Mouse (Mus musculus) MEL (cell line): Measurements from ENCODE around the gene Pik3ca. TPM values are rescaled to one million over a fixed set of nuclear protein-coding genes. Genes with fewer than 3 reads are reported as not detected.
A peak's percentile ranks its signal among the peaks of the same experiment; 100 is the strongest.

ENCODE experiments used
- DNase-seq: peaks from one replicate; pipeline ENCODE4 v3.0.0; 2011; ENCODE audit warnings: low read depth, low spot score
- H3K27ac ChIP-seq: 2 replicates; pipeline ENCODE4 v1.5.1; 2012; ENCODE audit warnings: low read depth, mild to moderate bottlenecking, control low read depth, low read length, moderate library complexity; ENCODE audit not compliant: control insufficient read depth
- H3K27me3 ChIP-seq, 2 experiments: fragments of 150-350 bp in 1 of 2; sonication (generic) in 1 of 2; 2 replicates each; pipeline ENCODE4 v1.6.1; 2012; ENCODE audit warnings: low read length in 2 of 2, mild to moderate bottlenecking in 2 of 2, improper control_type of control experiment in 1 of 2, moderate library complexity in 1 of 2; ENCODE audit not compliant: insufficient read depth in 2 of 2, control insufficient read depth in 1 of 2
- H3K36me3 ChIP-seq, 2 experiments: 2 replicates each; pipeline ENCODE4 v1.6.1; 2012 to 2014; ENCODE audit warnings: low read length in 2 of 2, improper control_type of control experiment in 1 of 2, inconsistent platforms in 1 of 2, mild to moderate bottlenecking in 1 of 2; ENCODE audit not compliant: insufficient read depth in 2 of 2, control insufficient read depth in 1 of 2
- H3K4me1 ChIP-seq, 2 experiments: fragments of 150-350 bp in 1 of 2; sonication (generic) in 1 of 2; 2 replicates each; pipeline ENCODE4 v1.6.1; 2012; ENCODE audit warnings: low read length in 2 of 2, improper control_type of control experiment in 1 of 2, mild to moderate bottlenecking in 1 of 2; ENCODE audit not compliant: insufficient read depth in 2 of 2, control insufficient read depth in 1 of 2
- H3K4me3 ChIP-seq, 2 experiments: fragments of 150-350 bp in 1 of 2; sonication (generic) in 1 of 2; 2 replicates each; pipeline ENCODE4 v1.5.1; 2012; ENCODE audit warnings: low read depth in 2 of 2, low read length in 2 of 2, mild to moderate bottlenecking in 2 of 2, moderate library complexity in 2 of 2, control low read depth in 1 of 2, improper control_type of control experiment in 1 of 2; ENCODE audit not compliant: control insufficient read depth in 1 of 2, insufficient read depth in 1 of 2
- H3K79me2 ChIP-seq: 2 replicates; pipeline ENCODE4 v1.6.1; 2012; ENCODE audit warnings: mild to moderate bottlenecking, low read length, moderate library complexity; ENCODE audit not compliant: control insufficient read depth, poor library complexity, insufficient read depth
- H3K9ac ChIP-seq: 2 replicates; pipeline ENCODE4 v1.6.1; 2012; ENCODE audit warnings: low read depth, mild to moderate bottlenecking, control low read depth, low read length, moderate library complexity; ENCODE audit not compliant: control insufficient read depth, poor library complexity, severe bottlenecking
- H3K9me3 ChIP-seq: fragments of 150-350 bp; sonication (generic); replicated peaks from 2 replicates; pipeline ENCODE4 v1.6.1; 2012; ENCODE audit warnings: mild to moderate bottlenecking, low read length, improper control_type of control experiment, moderate library complexity; ENCODE audit not compliant: insufficient read depth
- CHD1 ChIP-seq: IDR thresholded peaks from 2 replicates; pipeline ENCODE4 v1.6.1; 2012; ENCODE audit warnings: low read depth, mild to moderate bottlenecking, inconsistent platforms, low read length, improper control_type of control experiment
- CHD2 ChIP-seq: IDR thresholded peaks from 2 replicates; pipeline ENCODE4 v1.6.1; 2011; ENCODE audit warnings: low read length, improper control_type of control experiment
- CTCF ChIP-seq, 3 experiments: IDR thresholded peaks in 2 of 3; conservative IDR thresholded peaks in 1 of 3; 2 replicates each; pipeline ENCODE4 v1.5.1; 2011 to 2012; ENCODE audit warnings: low read length in 3 of 3, low read depth in 2 of 3, mild to moderate bottlenecking in 2 of 3, improper control_type of control experiment in 1 of 3, inconsistent platforms in 1 of 3, mixed read lengths in 1 of 3, moderate library complexity in 1 of 3; ENCODE audit not compliant: control insufficient read depth in 1 of 3, insufficient read depth in 1 of 3, poor library complexity in 1 of 3, severe bottlenecking in 1 of 3
- E2F4 ChIP-seq: IDR thresholded peaks from 2 replicates; pipeline ENCODE4 v1.6.1; 2011; ENCODE audit warnings: low read depth, low read length, improper control_type of control experiment, borderline replicate concordance
- EP300 ChIP-seq, 2 experiments: IDR thresholded peaks; 2 replicates each; pipeline ENCODE4 v1.6.1; 2011; ENCODE audit warnings: improper control_type of control experiment in 2 of 2, low read length in 2 of 2, low read depth in 1 of 2, mild to moderate bottlenecking in 1 of 2
- HCFC1 ChIP-seq: IDR thresholded peaks from 2 replicates; pipeline ENCODE4 v1.6.1; 2012; ENCODE audit warnings: low read depth, mild to moderate bottlenecking, inconsistent platforms, low read length, improper control_type of control experiment, moderate library complexity
- JUND ChIP-seq: IDR thresholded peaks from 2 replicates; pipeline ENCODE4 v1.6.1; 2011; ENCODE audit warnings: low read depth, mild to moderate bottlenecking, improper control_type of control experiment, low read length
- KAT2A ChIP-seq: conservative IDR thresholded peaks from 2 replicates; pipeline ENCODE4 v1.6.1; 2012; ENCODE audit warnings: low read depth, low read length, improper control_type of control experiment, inconsistent platforms
- MAFK ChIP-seq: IDR thresholded peaks from 2 replicates; pipeline ENCODE4 v1.6.1; 2011; ENCODE audit warnings: low read depth, mild to moderate bottlenecking, low read length, improper control_type of control experiment, borderline replicate concordance
- MAX ChIP-seq: IDR thresholded peaks from 2 replicates; pipeline ENCODE4 v1.6.1; 2011; ENCODE audit warnings: low read length, improper control_type of control experiment
- MAZ ChIP-seq: IDR thresholded peaks from 2 replicates; pipeline ENCODE4 v1.6.1; 2012; ENCODE audit warnings: low read depth, mild to moderate bottlenecking, inconsistent platforms, low read length, improper control_type of control experiment
- MEF2A ChIP-seq: IDR thresholded peaks from 2 replicates; pipeline ENCODE4 v1.6.1; 2014; ENCODE audit warnings: low read depth, mild to moderate bottlenecking, inconsistent platforms, low read length, improper control_type of control experiment; ENCODE audit not compliant: poor library complexity, insufficient replicate concordance, severe bottlenecking; ENCODE audit errors: extremely low read depth
- MXI1 ChIP-seq: IDR thresholded peaks from 2 replicates; pipeline ENCODE4 v1.6.1; 2011; ENCODE audit warnings: mild to moderate bottlenecking, low read depth, low read length, improper control_type of control experiment
- MYC ChIP-seq: IDR thresholded peaks from 2 replicates; pipeline ENCODE4 v1.6.1; 2011; ENCODE audit warnings: low read depth, mild to moderate bottlenecking, low read length, improper control_type of control experiment, moderate library complexity
- POLR2AphosphoS2 ChIP-seq: IDR thresholded peaks from 2 replicates; pipeline ENCODE4 v1.6.1; 2011; ENCODE audit warnings: low read length, improper control_type of control experiment
- POLR2AphosphoS5 ChIP-seq: IDR thresholded peaks from 2 replicates; pipeline ENCODE4 v1.6.1; 2012; ENCODE audit warnings: low read depth, borderline replicate concordance, mild to moderate bottlenecking, inconsistent platforms, low read length, moderate library complexity, mixed read lengths
- RAD21 ChIP-seq: IDR thresholded peaks from 2 replicates; pipeline ENCODE4 v1.6.1; 2011; ENCODE audit warnings: mild to moderate bottlenecking, low read depth, low read length, improper control_type of control experiment
- RCOR1 ChIP-seq: IDR thresholded peaks from 2 replicates; pipeline ENCODE4 v1.6.1; 2012; ENCODE audit warnings: low read depth, mild to moderate bottlenecking, inconsistent platforms, low read length, improper control_type of control experiment
- SIN3A ChIP-seq: IDR thresholded peaks from 2 replicates; pipeline ENCODE4 v1.6.1; 2012; ENCODE audit warnings: low read length, improper control_type of control experiment, inconsistent platforms
- SMC3 ChIP-seq: IDR thresholded peaks from 2 replicates; pipeline ENCODE4 v1.6.1; 2011; ENCODE audit warnings: low read depth, low read length, improper control_type of control experiment
- TAL1 ChIP-seq: IDR thresholded peaks from 2 replicates; pipeline ENCODE4 v1.6.1; 2012; ENCODE audit warnings: mild to moderate bottlenecking, inconsistent platforms, low read length, moderate library complexity, mixed read lengths
- TBP ChIP-seq: IDR thresholded peaks from 2 replicates; pipeline ENCODE4 v1.8.0; 2011; ENCODE audit warnings: low read depth, low read length, improper control_type of control experiment
- TCF12 ChIP-seq: IDR thresholded peaks from 2 replicates; pipeline ENCODE4 v1.6.1; 2014; ENCODE audit warnings: low read depth, mild to moderate bottlenecking, inconsistent platforms, low read length, improper control_type of control experiment, moderate library complexity
- USF1 ChIP-seq: IDR thresholded peaks from 2 replicates; pipeline ENCODE4 v1.6.1; 2014; ENCODE audit warnings: low read depth, mild to moderate bottlenecking, inconsistent platforms, low read length, improper control_type of control experiment, moderate library complexity
- ZKSCAN1 ChIP-seq: IDR thresholded peaks from 2 replicates; pipeline ENCODE4 v1.6.1; 2012; ENCODE audit warnings: low read depth, mild to moderate bottlenecking, inconsistent platforms, low read length, improper control_type of control experiment, moderate library complexity
- ZMIZ1 ChIP-seq: IDR thresholded peaks from 2 replicates; pipeline ENCODE4 v1.6.1; 2012; ENCODE audit warnings: low read depth, mild to moderate bottlenecking, inconsistent platforms, low read length, improper control_type of control experiment, moderate library complexity
- polyA plus RNA-seq, 2 experiments: library from polyadenylated mRNA; stranded (reverse) in 1 of 2; unstranded in 1 of 2; fragments of >175 nt in 1 of 2; fragments of >200 nt in 1 of 2; gene quantifications; 2 replicates each; pipeline versions ENCODE4 v1.2.1 to v1.2.4; 2012; ENCODE audit warnings: low replicate concordance in 2 of 2, low read depth in 1 of 2; ENCODE audit not compliant: insufficient read length in 2 of 2, insufficient read depth in 1 of 2, missing spikeins in 1 of 2
- total RNA-seq: library from RNA; depleted of rRNA; stranded (reverse); fragments of 300-350 nt; gene quantifications from 2 replicates; pipeline ENCODE4 v1.2.3, GENCODE M21; 2012

The Pik3ca gene
- total and polyA plus RNA-seq, 3 experiments, result 11.7 to 13.1 TPM; not detected in 1

GRCm38 (mm10) chr3:32506366-32507225 is 109.1 kb downstream of the Pik3ca start:
- Histone ChIP-seq H3K9me3 (no peaks in the 10 kb centered on the region), H3K36me3 (peaks cover 0 to 2% of the 10 kb centered on the region in 2 experiments; a peak in 1 of 4 replicates), H3K27me3 (peaks cover 2% of the 10 kb centered on the region in 2 experiments), H3K9ac (no peak overlapping the region), H3K27ac (no peak overlapping the region), H3K4me1 (peaks cover 0 to 1% of the 10 kb centered on the region in 2 experiments; a peak in 2 of 4 replicates), H3K4me3 (no peak overlapping the region), H3K79me2 (peaks cover 11% of the 10 kb centered on the region)
- TF ChIP-seq E2F4 (no peak), TAL1 (no peak), ZKSCAN1 (no peak), SMC3 (no peak), TBP (no peak), MAZ (no peak), POLR2AphosphoS5 (no peak), CTCF (IDR thresholded peaks at IDR 0.05 in 2 of 3, conservative IDR thresholded peaks at IDR 0.05 in 1 of 3; ENCODE audit: control insufficient read depth in 1 of 3, insufficient read depth in 1 of 3, low read depth in 2 of 3, low read length in 3 of 3, poor library complexity in 1 of 3, severe bottlenecking in 1 of 3) (no peak), MAFK (no peak), JUND (no peak), EP300 (IDR thresholded peaks at IDR 0.05; ENCODE audit: low read depth in 1 of 2, low read length in 2 of 2) (no peak), MYC (no peak), MXI1 (no peak)
- no peak for DNase-seq

GRCm38 (mm10) chr3:32508666-32509324 is 111.3 kb downstream of the Pik3ca start:
- peaks cover 14 to 18% of the 10 kb centered on the region in 2 experiments for H3K4me1 ChIP-seq
- peaks cover 23% of the 10 kb centered on the region for H3K79me2 ChIP-seq
- H3K9me3 ChIP-seq, result no peaks in the 10 kb centered on the region
- DNase-seq, result peak; percentile 88
- H3K9ac ChIP-seq, result peak overlapping the region; percentile 86
- no peaks in the 10 kb centered on the region; a peak in 1 of 4 replicates for H3K27me3 ChIP-seq
- peak overlapping the region; percentile 80; the same call in 1 of the 2 replicates for H3K27ac ChIP-seq
- H3K4me3 ChIP-seq, result peak overlapping the region; percentile 76 to 92
- peaks cover 0 to 20% of the 10 kb centered on the region in 2 experiments; a peak in 3 of 4 replicates for H3K36me3 ChIP-seq
- TF ChIP-seq MEF2A (no peak), MYC (no peak), MAFK (no peak), RAD21 (peak; percentile 98), JUND (no peak), RCOR1 (no peak), CTCF (IDR thresholded peaks at IDR 0.05 in 2 of 3, conservative IDR thresholded peaks at IDR 0.05 in 1 of 3; ENCODE audit: control insufficient read depth in 1 of 3, insufficient read depth in 1 of 3, low read depth in 2 of 3, low read length in 3 of 3, poor library complexity in 1 of 3, severe bottlenecking in 1 of 3) (peak; percentile 68 to 93 (median 82)), CHD1 (no peak), SIN3A (peak; percentile 63; the same call in 1 of the 2 replicates), MAX (no peak), CHD2 (no peak), ZMIZ1 (no peak), TCF12 (no peak), KAT2A (no peak), USF1 (no peak), POLR2AphosphoS5 (no peak), MAZ (peak; percentile 28; the same call in 1 of the 2 replicates), POLR2AphosphoS2 (no peak), TBP (0 out of 2 replicates have a peak, but pooled peaks have one; percentile 19), ZKSCAN1 (no peak), E2F4 (no peak), MXI1 (peak; percentile 69), SMC3 (peak; percentile 96), HCFC1 (0 out of 2 replicates have a peak, but pooled peaks have one; percentile 36)
